Mouse (Mus musculus) hindbrain, postnatal 0 days (tissue): Measurements from ENCODE around the gene Ica1l. TPM values are rescaled to one million over a fixed set of nuclear protein-coding genes. Genes with fewer than 3 reads are reported as not detected.
"Not testable (repeated sequence)": the region's sequence is repeated elsewhere in the genome, so short reads cannot be mapped to it uniquely, and the experiment has no call there.

ENCODE experiments used
- ATAC-seq: fragments of 200-750 bp; cut with Nextera tagmentation; 2 replicates; pipeline ENCODE4 v1.8.0; 2017; ENCODE audit warnings: mild to moderate bottlenecking, moderate TSS enrichment, moderate library complexity
- DNase-seq: peaks from one replicate; pipeline ENCODE4 v3.0.0-alpha.2; 2015; ENCODE audit warnings: low spot score
- H3K27ac ChIP-seq: fragments of 300-500 bp; sonication (generic); 2 replicates; pipeline ENCODE4 v1.5.1; 2014; ENCODE audit warnings: mild to moderate bottlenecking
- H3K27me3 ChIP-seq: fragments of 300-500 bp; sonication (generic); 2 replicates; pipeline ENCODE4 v1.6.1; 2014; ENCODE audit warnings: low read length, mixed read lengths; ENCODE audit not compliant: insufficient read depth
- H3K36me3 ChIP-seq: fragments of 300-500 bp; sonication (generic); 2 replicates; pipeline ENCODE4 v1.6.1; 2014; ENCODE audit warnings: low read length, mixed read lengths; ENCODE audit not compliant: insufficient read depth
- H3K4me1 ChIP-seq: fragments of 300-500 bp; sonication (generic); 2 replicates; pipeline ENCODE4 v1.6.1; 2014; ENCODE audit warnings: antibody characterized with exemption, low read length, mixed read lengths; ENCODE audit not compliant: insufficient read depth
- H3K4me2 ChIP-seq: fragments of 300-500 bp; sonication (generic); 2 replicates; pipeline ENCODE4 v1.6.1; 2014; ENCODE audit warnings: low read depth, mild to moderate bottlenecking, low read length, moderate library complexity, mixed read lengths
- H3K4me3 ChIP-seq: fragments of 300-500 bp; sonication (generic); 2 replicates; pipeline ENCODE4 v1.5.1; 2014; ENCODE audit warnings: low read length
- H3K9ac ChIP-seq: fragments of 300-500 bp; sonication (generic); replicated peaks from 2 replicates; pipeline ENCODE4 v1.6.1; 2014; ENCODE audit warnings: mild to moderate bottlenecking, low read length, moderate library complexity, mixed read lengths
- H3K9me3 ChIP-seq: fragments of 300-500 bp; sonication (generic); 2 replicates; pipeline ENCODE4 v1.6.1; 2016; ENCODE audit warnings: low read length, mixed read lengths
- CTCF ChIP-seq: IDR thresholded peaks from 2 replicates; pipeline ENCODE4 v1.5.1; 2016; ENCODE audit warnings: antibody characterized with exemption, control low read depth, low read depth
- WGBS: fragments of 180-500 bp; shearing (Covaris S2); extraction: QIAGEN DNeasy Blood & Tissue Kit; methylation state at CpG from one replicate; pipeline ENCODE4 v1.1.7; 2014; 5-methylcytosine and 5-hydroxymethylcytosine counted together
- polyA plus RNA-seq: library from polyadenylated mRNA; unstranded; fragments of >200 nt; fragmentation: Nextera tagmentation; extraction: Ambion mirVana; gene quantifications from 2 replicates; pipeline ENCODE4 v1.2.1, GENCODE M21; 2015
- total RNA-seq: library from RNA; depleted of rRNA; stranded (reverse); fragments of >200 nt; gene quantifications from 2 replicates; pipeline ENCODE4 v1.2.3, GENCODE M21; 2014; rRNA removed

Ica1l gene
- total RNA-seq: 51.7 and 52.0 TPM in 2 replicates
- 56.4 and 61.3 TPM in 2 replicates for polyA plus RNA-seq

GRCm38 (mm10) chr1:60042796-60043469 lies at the start of gene Ica1l:
TSS of gene Ica1l (minus strand) at chr1:60043184.
- no peaks in the 10 kb centered on the region for H3K36me3 ChIP-seq
- no peaks in the 10 kb centered on the region for H3K4me1 ChIP-seq
- DNase-seq (peak; percentile 74), ATAC-seq (peak; percentile 93)
- H3K27ac ChIP-seq: peak within 1 kb of the TSS; percentile 85
- peak within 1 kb of the TSS; percentile 69 for H3K4me3 ChIP-seq
- no peaks in the 10 kb centered on the region for H3K9me3 ChIP-seq
- no peaks in the 10 kb centered on the region for H3K27me3 ChIP-seq
- H3K4me2 ChIP-seq: peak within 1 kb of the TSS; percentile 83
- TF ChIP-seq CTCF: no peak
- peak within 1 kb of the TSS; percentile 89 for H3K9ac ChIP-seq
- 2% methylated on average over 68 of the region's 99 CpGs for WGBS

GRCm38 (mm10) chr1:60076411-60076810 lies 33.4 kb upstream of the Ica1l start:
- no peak overlapping the region for H3K4me2 ChIP-seq
- H3K9ac ChIP-seq: no peak overlapping the region
- peaks cover 23% of the 10 kb centered on the region; the same call in 1 of the 2 replicates for H3K36me3 ChIP-seq
- H3K4me3 ChIP-seq: no peak overlapping the region
- WGBS: 87% methylated on average over 6 of the region's 6 CpGs
- H3K27me3 ChIP-seq: no peaks in the 10 kb centered on the region
- no peak for ATAC-seq
- TF ChIP-seq CTCF: no peak
- H3K9me3 ChIP-seq: no peaks in the 10 kb centered on the region
- no peak for DNase-seq
- no peak overlapping the region for H3K27ac ChIP-seq
- H3K4me1 ChIP-seq: no peaks in the 10 kb centered on the region

- no peak overlapping the region for H3K4me2 ChIP-seq
- H3K27me3 ChIP-seq: no peaks in the 10 kb centered on the region
- H3K9me3 ChIP-seq: no peaks in the 10 kb centered on the region
- no peak overlapping the region for H3K4me3 ChIP-seq
- TF ChIP-seq CTCF: no peak
- DNase-seq (no peak), ATAC-seq (no peak)
- WGBS: 86% methylated on average over 3 of the region's 3 CpGs
- H3K36me3 ChIP-seq: peaks cover 23% of the 10 kb centered on the region; the same call in 1 of the 2 replicates
- no peak overlapping the region for H3K9ac ChIP-seq
- H3K4me1 ChIP-seq: no peaks in the 10 kb centered on the region
- H3K27ac ChIP-seq: no peak overlapping the region
Measured at GRCm38 (mm10) chr1:60075590-60075989, 32.6 kb upstream of the Ica1l start.

- Histone ChIP-seq H3K4me2 (no peak overlapping the region), H3K4me1 (no peaks in the 10 kb centered on the region), H3K36me3 (peaks cover 23% of the 10 kb centered on the region; the same call in 1 of the 2 replicates), H3K27me3 (no peaks in the 10 kb centered on the region), H3K9ac (no peak overlapping the region), H3K9me3 (no peaks in the 10 kb centered on the region), H3K27ac (no peak overlapping the region), H3K4me3 (no peak overlapping the region)
- no peak for TF ChIP-seq CTCF
- WGBS: 80% methylated on average over 2 of the region's 2 CpGs
- ATAC-seq (no peak), DNase-seq (no peak)
Measured at GRCm38 (mm10) chr1:60074935-60075334, 32.0 kb upstream of the Ica1l start.

- H3K9me3 ChIP-seq, ATAC-seq, H3K9ac ChIP-seq, H3K4me3 ChIP-seq, H3K36me3 ChIP-seq, H3K27ac ChIP-seq, H3K4me1 ChIP-seq, H3K27me3 ChIP-seq, DNase-seq, H3K4me2 ChIP-seq: not testable (repeated sequence)
Measured at GRCm38 (mm10) chr1:60070725-60071124, 27.7 kb upstream of the Ica1l start.

- Histone ChIP-seq H3K4me3 (no peak overlapping the region), H3K4me1 (no peaks in the 10 kb centered on the region), H3K27ac (no peak overlapping the region), H3K9ac (no peak overlapping the region), H3K9me3 (no peaks in the 10 kb centered on the region), H3K27me3 (no peaks in the 10 kb centered on the region), H3K4me2 (no peak overlapping the region), H3K36me3 (no peaks in the 10 kb centered on the region)
- ATAC-seq (no peak), DNase-seq (no peak)
- no peak for TF ChIP-seq CTCF
- 74% methylated on average over 3 of the region's 3 CpGs for WGBS
Measured at GRCm38 (mm10) chr1:60056310-60056709, 13.3 kb upstream of the Ica1l start.

- no peak overlapping the region for H3K9ac ChIP-seq
- H3K4me3 ChIP-seq: no peak overlapping the region
- WGBS: 30% methylated on average over 3 of the region's 3 CpGs
- no peaks in the 10 kb centered on the region for H3K27me3 ChIP-seq
- ATAC-seq: no peak
- no peak overlapping the region for H3K27ac ChIP-seq
- no peaks in the 10 kb centered on the region for H3K9me3 ChIP-seq
- H3K36me3 ChIP-seq: no peaks in the 10 kb centered on the region
- DNase-seq: no peak
- H3K4me1 ChIP-seq: no peaks in the 10 kb centered on the region
- no peak overlapping the region for H3K4me2 ChIP-seq
- TF ChIP-seq CTCF: 0 out of 2 replicates have a peak, but pooled peaks have one; percentile 10
Measured at GRCm38 (mm10) chr1:60054659-60055058, 11.7 kb upstream of the Ica1l start.

- not testable (repeated sequence) for H3K9ac ChIP-seq, H3K4me2 ChIP-seq, H3K27me3 ChIP-seq, H3K36me3 ChIP-seq, ATAC-seq, H3K4me1 ChIP-seq, DNase-seq, H3K9me3 ChIP-seq, H3K4me3 ChIP-seq, H3K27ac ChIP-seq
- WGBS: 92% methylated on average over 5 of the region's 5 CpGs
Measured at GRCm38 (mm10) chr1:60047481-60047880, 4.5 kb upstream of the Ica1l start.
